Mouse (Mus musculus) stomach, postnatal 0 days (tissue): ENCODE data around the gene Akirin2.

Source experiments
- CTCF ChIP-seq: IDR thresholded peaks from 2 replicates; pipeline ENCODE4 v1.5.1; 2016; ENCODE audit warnings: antibody characterized with exemption, low read depth, mild to moderate bottlenecking, moderate library complexity
- EP300 ChIP-seq: optimal IDR thresholded peaks from 2 replicates; pipeline ENCODE3; 2016; ENCODE audit warnings: antibody characterized with exemption

GRCm38 (mm10) chr4:34615303-34615702 lies 64.6 kb downstream of the Akirin2 start:
- no peak for TF ChIP-seq CTCF
- no peak for TF ChIP-seq EP300
